Mouse (Mus musculus) embryonic facial prominence, embryonic 14.5 days (tissue): Measurements from ENCODE around the gene Aox4. TPM values are rescaled to one million over a fixed set of nuclear protein-coding genes. Genes with fewer than 3 reads are reported as not detected.

Source experiments
- ATAC-seq: fragments of 200-750 bp; cut with Nextera tagmentation; 2 replicates; pipeline ENCODE4 v1.8.0; 2017; ENCODE audit warnings: low read depth, moderate number of reproducible peaks, moderate TSS enrichment
- DNase-seq: peaks from one replicate; pipeline ENCODE4 v3.0.0-alpha.2; 2015; ENCODE audit warnings: low spot score
- H3K27ac ChIP-seq: fragments of 300-500 bp; sonication (generic); replicated peaks from 2 replicates; pipeline ENCODE4 v1.5.1; 2014; ENCODE audit warnings: low read depth, mild to moderate bottlenecking, low read length, moderate library complexity
- H3K27me3 ChIP-seq: fragments of 300-500 bp; sonication (generic); replicated peaks from 2 replicates; pipeline ENCODE4 v1.6.1; 2014; ENCODE audit warnings: low read length; ENCODE audit not compliant: control insufficient read depth, insufficient read depth
- H3K36me3 ChIP-seq: fragments of 300-500 bp; sonication (generic); 2 replicates; pipeline ENCODE4 v1.6.1; 2014; ENCODE audit warnings: low read length, mixed read lengths; ENCODE audit not compliant: control insufficient read depth, insufficient read depth
- H3K4me1 ChIP-seq: fragments of 300-500 bp; sonication (generic); 2 replicates; pipeline ENCODE4 v1.6.1; 2014; ENCODE audit warnings: antibody characterized with exemption, low read length; ENCODE audit not compliant: control insufficient read depth, insufficient read depth
- H3K4me2 ChIP-seq: fragments of 300-500 bp; sonication (generic); 2 replicates; pipeline ENCODE4 v1.6.1; 2014; ENCODE audit warnings: low read depth, mild to moderate bottlenecking, low read length, moderate library complexity, mixed read lengths
- H3K4me3 ChIP-seq: fragments of 300-500 bp; sonication (generic); 2 replicates; pipeline ENCODE4 v1.5.1; 2014; ENCODE audit warnings: low read depth, mild to moderate bottlenecking, low read length
- H3K9ac ChIP-seq: fragments of 300-500 bp; sonication (generic); 2 replicates; pipeline ENCODE4 v1.6.1; 2014; ENCODE audit warnings: low read depth, mild to moderate bottlenecking, low read length, moderate library complexity, mixed read lengths
- H3K9me3 ChIP-seq: fragments of 300-500 bp; sonication (generic); 2 replicates; pipeline ENCODE4 v1.6.1; 2016; ENCODE audit warnings: low read length; ENCODE audit not compliant: control insufficient read depth
- whole genome bisulfite sequencing: fragments of 180-500 bp; shearing (Covaris S2); extraction: QIAGEN DNeasy Blood & Tissue Kit; methylation state at CpG from one replicate; pipeline ENCODE4 v1.1.7; 2014; 5-methylcytosine and 5-hydroxymethylcytosine counted together
- polyA plus RNA-seq: library from polyadenylated mRNA; unstranded; fragments of >200 nt; fragmentation: Nextera tagmentation; extraction: Ambion mirVana; gene quantifications from 2 replicates; pipeline ENCODE4 v1.2.1, GENCODE M21; 2014

The Aox4 gene
- polyA plus RNA-seq, 1 experiment from 2014 or later = 6.6 TPM

- WGBS = 42% methylated on average over 5 of the region's 5 CpGs
- no peaks in the 10 kb centered on the region for H3K9me3 ChIP-seq
- H3K27me3 ChIP-seq = no peaks in the 10 kb centered on the region
- H3K27ac ChIP-seq = no peak overlapping the region
- H3K4me1 ChIP-seq = peaks cover 6% of the 10 kb centered on the region
- no peak overlapping the region for H3K9ac ChIP-seq
- ATAC-seq (no peak), DNase-seq (no peak)
- H3K4me2 ChIP-seq = no peak overlapping the region
- H3K4me3 ChIP-seq = no peak overlapping the region
- no peaks in the 10 kb centered on the region for H3K36me3 ChIP-seq
Measured at GRCm38 (mm10) chr1:58235405-58235804, 25.2 kb downstream of the Aox4 start.

GRCm38 (mm10) chr1:58237527-58238299 lies 27.5 kb downstream of the Aox4 start:
- Histone ChIP-seq H3K27ac (no peak overlapping the region), H3K4me2 (no peak overlapping the region), H3K9ac (no peak overlapping the region), H3K9me3 (no peaks in the 10 kb centered on the region), H3K4me3 (no peak overlapping the region), H3K4me1 (peaks cover 6% of the 10 kb centered on the region), H3K36me3 (no peaks in the 10 kb centered on the region), H3K27me3 (no peaks in the 10 kb centered on the region)
- 81% methylated on average over 4 of the region's 4 CpGs for WGBS
- ATAC-seq (peak; percentile 33; the same call in 1 of the 2 replicates), DNase-seq (peak; percentile 31)

DNA sequence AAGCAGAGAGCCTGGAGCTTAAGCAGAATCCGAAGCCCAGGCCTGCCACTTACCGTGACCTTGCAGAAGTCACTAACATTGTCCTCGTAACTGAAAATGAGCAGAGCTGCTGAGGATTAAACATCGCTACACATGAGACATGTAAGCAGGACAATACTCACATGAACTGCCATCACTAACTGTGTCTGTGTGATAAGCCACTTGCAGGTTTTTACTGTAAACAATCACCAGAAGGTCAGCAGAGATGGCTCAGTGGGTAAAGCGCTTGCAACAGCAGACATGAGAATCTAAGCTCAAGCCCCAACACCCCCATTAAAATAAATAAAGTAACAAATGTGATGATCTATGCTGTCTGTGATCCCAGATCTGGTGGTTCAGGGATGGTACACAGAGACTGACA lies 28.2 kb downstream of the Aox4 start:
- 76% methylated on average over 5 of the region's 5 CpGs for WGBS
- ATAC-seq = no peak
- no peak overlapping the region for H3K27ac ChIP-seq
- H3K9me3 ChIP-seq = no peaks in the 10 kb centered on the region
- no peak overlapping the region for H3K4me2 ChIP-seq
- H3K4me1 ChIP-seq = peaks cover 6% of the 10 kb centered on the region
- no peaks in the 10 kb centered on the region for H3K27me3 ChIP-seq
- no peak overlapping the region for H3K4me3 ChIP-seq
- H3K36me3 ChIP-seq = no peaks in the 10 kb centered on the region
- DNase-seq = no peak
- no peak overlapping the region for H3K9ac ChIP-seq

- Histone ChIP-seq H3K9me3 (no peaks in the 10 kb centered on the region), H3K27me3 (no peaks in the 10 kb centered on the region), H3K4me3 (no peak overlapping the region), H3K36me3 (no peaks in the 10 kb centered on the region), H3K4me2 (no peak overlapping the region), H3K4me1 (peaks cover 6% of the 10 kb centered on the region), H3K27ac (no peak overlapping the region), H3K9ac (no peak overlapping the region)
- WGBS = 94% methylated on average over 9 of the region's 9 CpGs
- ATAC-seq (no peak), DNase-seq (no peak)
Measured at GRCm38 (mm10) chr1:58238961-58239360, 28.8 kb downstream of the Aox4 start.

- no peaks in the 10 kb centered on the region for H3K36me3 ChIP-seq
- H3K9me3 ChIP-seq = no peaks in the 10 kb centered on the region
- H3K4me2 ChIP-seq = no peak overlapping the region
- no peaks in the 10 kb centered on the region for H3K27me3 ChIP-seq
- DNase-seq = no peak
- WGBS = 61% methylated on average over 6 of the region's 6 CpGs
- no peak for ATAC-seq
- peaks cover 6% of the 10 kb centered on the region for H3K4me1 ChIP-seq
- no peak overlapping the region for H3K27ac ChIP-seq
- H3K9ac ChIP-seq = no peak overlapping the region
- H3K4me3 ChIP-seq = no peak overlapping the region
Measured at GRCm38 (mm10) chr1:58240347-58240746, 30.1 kb downstream of the Aox4 start.

GRCm38 (mm10) chr1:58244487-58244886 lies 34.3 kb downstream of the Aox4 start:
- no peak for DNase-seq

DNA sequence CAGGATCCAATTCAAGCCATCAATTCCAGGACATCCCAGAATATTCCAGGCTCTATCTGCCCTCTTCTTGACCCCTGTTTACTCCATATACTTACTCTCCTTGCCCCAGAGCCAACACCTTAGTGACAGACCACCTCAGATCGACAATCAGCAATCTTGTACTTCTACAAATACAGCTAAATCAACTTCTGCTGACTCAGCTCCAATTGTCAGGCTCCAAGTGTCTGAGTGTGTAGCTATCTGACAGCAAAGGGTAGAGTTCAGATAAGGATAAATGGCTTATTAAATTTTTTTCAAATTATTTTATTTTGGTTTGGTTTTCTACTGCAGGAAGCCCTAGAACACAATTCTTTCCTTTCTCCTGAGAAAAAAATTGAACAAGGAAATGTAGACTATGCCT lies 38.3 kb downstream of the Aox4 start:
- H3K27me3 ChIP-seq = no peaks in the 10 kb centered on the region

More at GRCm38 (mm10) chr1:58244487-58244886, 34.3 kb downstream of the Aox4 start:
- Histone ChIP-seq H3K4me1 (no peaks in the 10 kb centered on the region), H3K9me3 (no peaks in the 10 kb centered on the region), H3K9ac (no peak overlapping the region), H3K36me3 (no peaks in the 10 kb centered on the region), H3K4me2 (no peak overlapping the region), H3K27ac (no peak overlapping the region), H3K4me3 (no peak overlapping the region), H3K27me3 (no peaks in the 10 kb centered on the region)
- no peak for ATAC-seq
- WGBS = 78% methylated on average over 3 of the region's 3 CpGs

GRCm38 (mm10) chr1:58253466-58253865 lies 43.3 kb downstream of the Aox4 start:
- peak; percentile 33; the same call in 1 of the 2 replicates for ATAC-seq
- Histone ChIP-seq H3K9ac (no peak overlapping the region), H3K27ac (no peak overlapping the region), H3K36me3 (no peaks in the 10 kb centered on the region), H3K9me3 (no peaks in the 10 kb centered on the region), H3K27me3 (no peaks in the 10 kb centered on the region), H3K4me3 (no peak overlapping the region), H3K4me2 (no peak overlapping the region), H3K4me1 (no peaks in the 10 kb centered on the region)
- DNase-seq = peak; percentile 21
- WGBS = 68% methylated on average over 11 of the region's 11 CpGs

More for the DNA sequence above, 38.3 kb downstream of the Aox4 start:
- ATAC-seq = no peak
- H3K9me3 ChIP-seq = no peaks in the 10 kb centered on the region
- DNase-seq = no peak
- no peak overlapping the region for H3K4me3 ChIP-seq
- no peaks in the 10 kb centered on the region for H3K4me1 ChIP-seq
- WGBS = 81% methylated on average over 1 of the region's 1 CpGs
- no peak overlapping the region for H3K4me2 ChIP-seq
- no peak overlapping the region for H3K27ac ChIP-seq
- H3K9ac ChIP-seq = no peak overlapping the region
- no peaks in the 10 kb centered on the region for H3K36me3 ChIP-seq
